Mouse (Mus musculus): ENCODE data around the gene Cttnbp2nl. TPM values are rescaled to one million over a fixed set of nuclear protein-coding genes. Genes with fewer than 3 reads are reported as not detected.

Gene Cttnbp2nl
- polyA plus RNA-seq, 1 experiment from 2014 or later = 23.0 TPM

DNA sequence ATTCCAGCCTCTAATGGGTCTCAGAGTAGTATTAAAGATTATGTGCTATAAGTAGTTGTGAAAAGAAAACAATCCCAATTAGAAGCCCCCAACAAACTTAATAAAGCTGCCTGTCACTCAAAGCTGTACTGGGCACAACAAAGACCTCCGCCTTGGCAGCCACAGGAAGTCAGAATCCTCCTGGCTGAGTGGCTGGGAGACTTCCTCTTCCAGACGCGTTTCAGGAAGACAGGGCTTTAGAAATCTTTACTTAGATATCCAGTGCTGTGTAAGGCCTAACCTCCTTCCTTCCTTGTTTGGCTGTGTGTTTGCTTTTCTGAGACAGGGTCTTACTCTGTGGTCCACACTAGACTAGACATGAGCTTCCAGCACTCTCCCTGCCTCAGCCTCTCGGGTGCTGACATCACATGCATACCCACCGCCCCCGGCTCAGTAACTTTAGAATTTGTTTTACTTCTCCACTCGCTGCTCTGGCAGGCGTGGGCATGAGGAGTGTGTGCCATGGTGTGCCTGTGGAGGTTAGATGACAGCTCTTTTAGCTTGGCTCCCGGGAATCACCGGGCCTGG is 16.6 kb downstream of the Cttnbp2nl start:
- H3K27me3 ChIP-seq (replicated peaks) = no peaks in the 10 kb centered on the region
- H3K4me3 ChIP-seq (replicated peaks) = no peak overlapping the region
- 75% methylated on average over 10 of the region's 10 CpGs for WGBS
- H3K4me1 ChIP-seq = 0 out of 2 replicates have a peak, but pooled peaks cover 4% of the 10 kb centered on the region
- no peak overlapping the region for H3K9ac ChIP-seq
- H3K27ac ChIP-seq = peak overlapping the region; percentile 46; the same call in 1 of the 2 replicates
- H3K4me2 ChIP-seq = no peak overlapping the region
- H3K9me3 ChIP-seq = no peaks in the 10 kb centered on the region
- ATAC-seq (ENCODE audit: insufficient read depth, low FRiP score, low read depth) = no peak
- peaks cover 35% of the 10 kb centered on the region for H3K36me3 ChIP-seq

GRCm38 (mm10) chr3:105023371-105024005 is 29.5 kb downstream of the Cttnbp2nl start:
- Histone ChIP-seq H3K27ac (peak overlapping the region; percentile 31; the same call in 1 of the 2 replicates), H3K36me3 (peaks cover 7% of the 10 kb centered on the region), H3K4me1 (peaks cover 7% of the 10 kb centered on the region; the same call in 1 of the 2 replicates), H3K4me2 (no peak overlapping the region), H3K9ac (no peak overlapping the region), H3K9me3 (no peaks in the 10 kb centered on the region), H3K4me3 (replicated peaks) (no peak overlapping the region), H3K27me3 (replicated peaks) (no peaks in the 10 kb centered on the region)
- 71% methylated on average over 10 of the region's 10 CpGs for WGBS
- no peak for ATAC-seq (ENCODE audit: insufficient read depth, low FRiP score, low read depth)

DNA sequence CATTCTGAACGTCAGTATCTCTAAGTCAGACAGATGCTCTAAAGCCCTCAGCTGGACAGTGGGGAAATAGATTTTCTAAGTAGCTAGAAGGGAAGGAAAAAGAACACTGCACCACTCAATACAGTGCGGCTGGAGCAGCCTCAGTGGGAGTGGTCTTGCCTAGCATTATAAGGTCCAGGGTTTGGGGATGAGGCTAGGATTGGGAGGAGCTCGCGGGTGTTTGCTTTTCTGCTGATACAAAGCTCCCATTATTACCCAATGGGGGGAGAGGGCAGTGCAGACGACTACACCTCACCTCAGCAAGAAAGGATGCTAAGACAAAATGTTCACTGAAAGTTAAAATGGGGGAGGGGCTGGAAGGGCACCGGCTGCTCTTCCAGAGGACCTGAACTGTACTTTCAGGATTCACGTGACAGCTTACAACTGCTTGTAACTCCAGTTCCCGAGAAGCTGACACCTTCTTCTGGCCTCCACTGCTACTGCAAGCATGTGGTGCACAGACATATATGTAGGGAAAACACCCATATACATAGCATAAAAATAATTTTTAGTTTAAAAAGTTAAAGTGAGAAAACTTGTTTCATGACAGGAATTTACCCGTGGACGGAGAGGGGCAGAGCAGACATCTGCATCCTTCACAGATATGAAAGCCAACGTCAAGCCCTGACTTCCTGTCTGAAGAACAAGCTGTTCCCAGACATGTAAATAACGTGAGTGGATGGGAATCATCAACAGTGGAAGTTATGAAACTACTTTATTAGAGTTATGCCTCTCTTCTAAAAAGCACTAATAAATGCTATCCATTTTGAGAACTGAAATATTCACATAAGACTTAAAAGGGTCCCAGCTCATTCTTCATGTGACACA is 32.9 kb downstream of the Cttnbp2nl start:
- ATAC-seq (ENCODE audit: insufficient read depth, low FRiP score, low read depth) = peak; percentile 53; the same call in 1 of the 2 replicates
- Histone ChIP-seq H3K36me3 (no peaks in the 10 kb centered on the region), H3K9me3 (no peaks in the 10 kb centered on the region), H3K4me2 (no peak overlapping the region), H3K27me3 (replicated peaks) (no peaks in the 10 kb centered on the region), H3K4me1 (peaks cover 7% of the 10 kb centered on the region; the same call in 1 of the 2 replicates), H3K27ac (peak overlapping the region; percentile 74; the same call in 1 of the 2 replicates), H3K9ac (no peak overlapping the region), H3K4me3 (replicated peaks) (no peak overlapping the region)
- WGBS = 24% methylated on average over 12 of the region's 12 CpGs

DNA sequence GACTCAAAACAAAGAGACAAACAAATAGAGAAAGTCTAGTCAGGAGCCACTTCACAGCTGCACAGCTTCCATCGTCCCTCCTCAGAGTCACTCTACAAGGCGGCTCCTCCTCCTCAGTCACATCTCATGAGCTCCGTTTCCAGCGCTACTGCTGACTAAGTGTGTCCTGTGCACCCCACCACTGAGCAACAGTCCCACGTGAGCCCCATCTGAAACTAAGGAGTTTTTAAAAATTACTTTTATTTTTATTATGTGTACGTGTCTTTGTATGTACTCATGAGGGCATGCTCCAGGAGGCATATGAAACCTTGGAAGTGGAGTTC is 34.2 kb downstream of the Cttnbp2nl start:
- H3K27ac ChIP-seq = peak overlapping the region; percentile 2; the same call in 1 of the 2 replicates
- WGBS = 81% methylated on average over 6 of the region's 6 CpGs

DNA sequence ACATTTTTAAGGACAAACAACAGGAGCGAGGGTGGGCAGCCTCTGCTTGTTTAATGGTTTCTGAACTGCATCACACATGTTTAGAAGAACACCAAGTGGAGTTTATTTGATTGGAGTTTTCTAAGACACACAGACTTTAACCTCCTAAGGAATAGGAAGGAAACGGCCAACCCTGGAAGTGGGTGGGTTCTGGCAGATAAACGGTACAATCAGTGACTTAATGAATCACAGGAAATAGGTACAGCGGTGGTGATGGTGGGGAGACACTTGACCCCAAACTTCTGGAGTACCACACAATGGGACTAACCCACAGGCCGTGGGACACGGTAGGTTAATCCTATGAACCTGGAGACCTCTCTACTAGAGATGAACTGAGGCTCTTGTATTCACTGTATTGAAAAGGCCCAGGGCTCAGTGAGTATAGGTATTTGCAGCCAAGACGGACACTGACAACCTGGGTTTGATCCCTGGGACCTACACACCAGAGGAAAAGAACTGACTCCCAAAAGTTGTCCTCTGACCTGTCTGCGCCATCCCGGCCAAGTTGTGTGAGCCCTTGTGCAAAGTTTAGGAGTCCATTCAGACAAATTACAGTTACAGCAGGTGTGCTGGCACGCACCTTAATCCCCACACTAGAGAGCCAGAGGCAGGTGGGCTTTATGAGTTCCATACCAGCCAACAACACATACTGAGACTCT is 34.7 kb downstream of the Cttnbp2nl start:
- no peak for ATAC-seq (ENCODE audit: insufficient read depth, low FRiP score, low read depth)

More for the DNA sequence above, 34.2 kb downstream of the Cttnbp2nl start:
- Histone ChIP-seq H3K9ac (no peak overlapping the region), H3K4me2 (no peak overlapping the region), H3K36me3 (no peaks in the 10 kb centered on the region), H3K27me3 (replicated peaks) (no peaks in the 10 kb centered on the region), H3K4me3 (replicated peaks) (no peak overlapping the region), H3K4me1 (peaks cover 7% of the 10 kb centered on the region; the same call in 1 of the 2 replicates), H3K9me3 (no peaks in the 10 kb centered on the region)
- no peak for ATAC-seq (ENCODE audit: insufficient read depth, low FRiP score, low read depth)

DNA sequence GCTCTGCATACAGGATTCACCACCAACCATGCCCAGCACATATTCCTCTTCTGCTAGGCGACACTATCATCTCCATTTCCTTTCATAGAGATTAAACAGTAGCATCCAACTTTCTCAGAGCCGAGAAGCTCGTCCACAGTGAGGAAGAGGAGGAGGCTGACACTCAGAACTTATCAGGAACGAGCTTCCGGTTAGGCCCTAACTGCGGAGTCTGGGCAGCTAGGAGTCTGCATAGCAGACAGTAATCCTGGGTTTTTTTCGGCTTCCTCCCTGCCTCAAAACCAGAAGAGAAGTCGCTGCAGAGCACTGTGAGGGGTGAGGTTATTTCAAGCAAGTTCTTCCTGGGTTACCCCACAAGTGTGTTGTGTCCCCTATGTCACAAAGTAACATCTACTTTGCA is 35.6 kb downstream of the Cttnbp2nl start:
- no peak for ATAC-seq (ENCODE audit: insufficient read depth, low FRiP score, low read depth)
- Histone ChIP-seq H3K9ac (no peak overlapping the region), H3K27ac (no peak overlapping the region), H3K27me3 (replicated peaks) (no peaks in the 10 kb centered on the region), H3K4me2 (no peak overlapping the region), H3K36me3 (no peaks in the 10 kb centered on the region), H3K4me1 (peaks cover 7% of the 10 kb centered on the region; the same call in 1 of the 2 replicates), H3K9me3 (no peaks in the 10 kb centered on the region), H3K4me3 (replicated peaks) (no peak overlapping the region)
- 77% methylated on average over 8 of the region's 8 CpGs for whole genome bisulfite sequencing

More for the DNA sequence above, 34.7 kb downstream of the Cttnbp2nl start:
- H3K4me3 ChIP-seq (replicated peaks) = no peak overlapping the region
- no peaks in the 10 kb centered on the region for H3K27me3 ChIP-seq (replicated peaks)
- H3K4me1 ChIP-seq = peaks cover 7% of the 10 kb centered on the region; the same call in 1 of the 2 replicates
- no peak overlapping the region for H3K9ac ChIP-seq
- peak overlapping the region; percentile 2; the same call in 1 of the 2 replicates for H3K27ac ChIP-seq
- 75% methylated on average over 10 of the region's 10 CpGs for WGBS
- H3K9me3 ChIP-seq = no peaks in the 10 kb centered on the region
- no peaks in the 10 kb centered on the region for H3K36me3 ChIP-seq
- H3K4me2 ChIP-seq = no peak overlapping the region

DNA sequence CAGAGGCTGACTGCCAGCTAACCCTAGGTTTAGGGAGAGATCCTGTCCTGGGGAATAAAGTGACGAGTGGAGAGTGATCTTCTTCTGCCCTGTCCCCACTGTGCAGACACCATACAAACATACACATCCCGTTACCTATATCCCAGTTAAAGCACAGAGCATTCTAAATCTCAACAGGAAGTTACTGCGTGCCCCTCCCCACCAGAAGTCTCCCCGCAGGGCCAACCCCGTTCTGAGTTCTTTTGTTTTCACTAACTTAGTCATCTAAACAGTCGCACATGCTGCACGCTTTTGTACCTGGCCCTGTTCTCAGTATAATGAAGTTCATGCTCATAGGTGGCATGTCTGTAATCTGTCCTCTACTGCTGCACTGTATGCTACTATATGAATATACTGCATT is 36.7 kb downstream of the Cttnbp2nl start:
- no peak overlapping the region for H3K9ac ChIP-seq
- WGBS = 70% methylated on average over 7 of the region's 7 CpGs
- ATAC-seq (ENCODE audit: insufficient read depth, low FRiP score, low read depth) = no peak
- H3K4me2 ChIP-seq = no peak overlapping the region
- H3K36me3 ChIP-seq = no peaks in the 10 kb centered on the region
- H3K4me3 ChIP-seq (replicated peaks) = no peak overlapping the region
- no peaks in the 10 kb centered on the region for H3K9me3 ChIP-seq
- no peak overlapping the region for H3K27ac ChIP-seq
- no peaks in the 10 kb centered on the region for H3K27me3 ChIP-seq (replicated peaks)
- H3K4me1 ChIP-seq = peaks cover 5% of the 10 kb centered on the region; the same call in 1 of the 2 replicates

DNA sequence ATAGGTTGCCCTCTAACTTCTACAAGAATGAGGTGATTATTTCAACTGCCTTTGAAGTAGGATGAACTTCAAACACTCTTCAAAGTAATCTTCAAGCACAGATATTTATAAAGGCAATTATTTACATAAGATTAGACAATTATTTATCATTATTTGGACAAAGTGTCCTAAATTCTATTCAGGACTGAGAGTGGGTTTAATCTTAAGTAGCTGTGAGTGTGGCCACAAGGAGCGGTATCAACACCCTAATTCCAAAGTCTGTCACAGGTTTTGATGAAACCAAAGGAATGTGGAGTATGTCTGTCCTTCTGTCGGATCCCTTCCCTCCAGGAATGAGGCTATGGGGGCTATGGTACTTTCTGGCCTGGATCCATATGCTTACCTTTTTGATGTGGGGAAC is 38.0 kb downstream of the Cttnbp2nl start:
- 52% methylated on average over 2 of the region's 2 CpGs for WGBS
- no peaks in the 10 kb centered on the region for H3K36me3 ChIP-seq

DNA sequence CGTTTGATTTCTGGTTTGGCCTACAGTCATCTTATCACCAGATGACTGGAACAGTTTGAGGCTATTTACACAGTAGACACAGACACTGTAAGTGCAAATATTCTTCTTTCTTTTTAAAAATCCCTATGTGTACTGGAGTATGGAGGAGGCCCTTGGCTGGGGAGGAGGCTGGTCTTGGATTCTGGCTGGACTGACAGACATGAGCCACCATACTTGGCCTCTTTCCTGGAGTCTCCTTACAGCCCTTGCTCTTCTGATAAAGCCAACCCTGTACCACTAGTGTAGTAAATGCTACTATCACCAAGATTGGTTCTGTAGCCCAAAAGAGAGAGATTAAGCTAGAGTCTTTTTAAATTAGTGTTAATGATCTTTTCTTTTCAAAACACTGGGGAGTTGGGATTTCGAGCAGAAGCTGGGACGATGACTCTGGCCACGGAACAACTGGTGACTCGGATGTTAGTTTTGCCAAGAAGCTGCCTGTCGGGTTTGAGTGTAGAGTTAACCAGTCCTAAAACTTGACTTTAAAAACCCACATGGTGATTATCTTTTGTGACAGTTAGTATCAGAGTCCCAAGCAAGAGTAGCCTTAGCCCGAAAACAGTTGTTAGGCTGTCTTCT is 40.1 kb downstream of the Cttnbp2nl start:
- no peaks in the 10 kb centered on the region for H3K9me3 ChIP-seq
- 79% methylated on average over 7 of the region's 7 CpGs for WGBS
- no peaks in the 10 kb centered on the region for H3K27me3 ChIP-seq (replicated peaks)
- H3K4me2 ChIP-seq = no peak overlapping the region
- ATAC-seq (ENCODE audit: insufficient read depth, low FRiP score, low read depth) = no peak
- H3K9ac ChIP-seq = no peak overlapping the region
- H3K4me1 ChIP-seq = no peaks in the 10 kb centered on the region
- H3K27ac ChIP-seq = no peak overlapping the region
- no peak overlapping the region for H3K4me3 ChIP-seq (replicated peaks)
- H3K36me3 ChIP-seq = peaks cover 4% of the 10 kb centered on the region; the same call in 1 of the 2 replicates

More for the DNA sequence above, 38.0 kb downstream of the Cttnbp2nl start:
- H3K27me3 ChIP-seq (replicated peaks) = no peaks in the 10 kb centered on the region
- H3K9me3 ChIP-seq = no peaks in the 10 kb centered on the region
- no peak for ATAC-seq (ENCODE audit: insufficient read depth, low FRiP score, low read depth)
- H3K9ac ChIP-seq = no peak overlapping the region
- no peak overlapping the region for H3K4me2 ChIP-seq
- no peak overlapping the region for H3K4me3 ChIP-seq (replicated peaks)
- H3K27ac ChIP-seq = no peak overlapping the region
- H3K4me1 ChIP-seq = 0 out of 2 replicates have a peak, but pooled peaks cover 3% of the 10 kb centered on the region

GRCm38 (mm10) chr3:105011883-105012282 is 41.1 kb downstream of the Cttnbp2nl start:
- Histone ChIP-seq H3K4me2 (no peak overlapping the region), H3K36me3 (peaks cover 10% of the 10 kb centered on the region; the same call in 1 of the 2 replicates), H3K9ac (no peak overlapping the region), H3K9me3 (no peaks in the 10 kb centered on the region), H3K27me3 (replicated peaks) (no peaks in the 10 kb centered on the region), H3K4me1 (no peaks in the 10 kb centered on the region), H3K4me3 (replicated peaks) (no peak overlapping the region), H3K27ac (no peak overlapping the region)
- 62% methylated on average over 5 of the region's 5 CpGs for WGBS
- ATAC-seq (ENCODE audit: insufficient read depth, low FRiP score, low read depth) = no peak

Data from stomach, embryonic 15.5 days (tissue).